Mouse (Mus musculus): ENCODE measurements around the gene Pax5.

Gene Pax5

DNA sequence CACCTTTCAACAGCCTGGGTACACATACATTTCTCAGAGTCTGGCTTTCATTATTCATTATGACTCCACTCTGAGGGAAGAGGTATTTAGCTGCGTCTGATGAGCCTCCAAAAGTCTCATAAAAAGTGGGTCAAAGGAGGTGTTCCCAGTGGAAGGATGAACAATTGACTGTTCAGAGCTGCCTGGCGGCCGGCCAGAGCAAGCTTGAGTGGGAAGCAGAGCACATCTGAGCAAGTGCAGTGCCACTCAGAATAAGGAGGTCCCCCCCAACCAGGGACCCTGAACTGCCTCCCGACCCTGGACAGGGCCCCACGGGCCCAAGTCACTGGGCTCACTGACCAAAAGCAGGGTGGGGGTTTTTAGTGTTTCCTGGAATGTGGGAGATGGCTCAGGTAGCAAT, 109.4 kb downstream of the Pax5 start:
- DNase-seq (ENCODE audit: low read depth, low spot score): no peak

DNA sequence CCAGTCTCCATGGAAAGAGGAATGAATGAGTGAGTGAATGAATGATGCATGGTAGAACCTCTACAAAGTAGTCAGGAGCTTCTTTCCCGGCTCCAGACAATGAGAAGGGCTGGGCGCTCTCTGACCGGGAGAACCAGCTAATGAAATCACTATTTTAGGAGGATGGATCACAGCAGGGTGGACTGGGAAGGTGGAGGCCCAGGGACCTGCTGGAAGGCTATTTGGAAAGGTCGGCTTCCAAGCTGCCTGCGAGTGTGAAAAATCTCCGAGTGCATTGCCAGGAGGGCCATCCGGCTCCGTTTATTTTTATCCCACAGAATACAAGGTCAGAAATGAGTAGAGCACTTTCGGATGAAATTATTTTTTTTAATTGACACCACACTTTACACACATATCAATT, 112.3 kb downstream of the Pax5 start:
- DNase-seq (ENCODE audit: low read depth, low spot score): no peak

DNA sequence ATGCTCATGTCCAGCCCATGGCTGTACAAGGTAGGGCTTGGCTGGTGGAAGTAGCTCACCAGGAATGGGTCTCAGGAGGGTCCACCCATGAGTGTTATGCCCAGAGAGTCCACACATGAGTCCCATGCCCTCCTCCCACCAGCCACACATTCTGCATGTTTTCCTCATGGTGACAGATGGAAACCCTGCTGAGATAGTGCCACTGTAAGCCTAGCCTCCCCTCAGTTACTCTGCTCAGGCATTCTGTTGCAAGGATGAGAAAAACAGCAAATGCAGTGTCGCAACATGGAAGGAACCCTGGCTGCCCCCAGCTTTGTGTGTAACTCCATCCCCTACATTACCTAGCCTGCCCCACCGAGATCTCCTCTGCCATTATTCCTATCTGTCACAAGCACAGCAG, 117.2 kb downstream of the Pax5 start:
- no peak for DNase-seq (ENCODE audit: low read depth, low spot score)

DNA sequence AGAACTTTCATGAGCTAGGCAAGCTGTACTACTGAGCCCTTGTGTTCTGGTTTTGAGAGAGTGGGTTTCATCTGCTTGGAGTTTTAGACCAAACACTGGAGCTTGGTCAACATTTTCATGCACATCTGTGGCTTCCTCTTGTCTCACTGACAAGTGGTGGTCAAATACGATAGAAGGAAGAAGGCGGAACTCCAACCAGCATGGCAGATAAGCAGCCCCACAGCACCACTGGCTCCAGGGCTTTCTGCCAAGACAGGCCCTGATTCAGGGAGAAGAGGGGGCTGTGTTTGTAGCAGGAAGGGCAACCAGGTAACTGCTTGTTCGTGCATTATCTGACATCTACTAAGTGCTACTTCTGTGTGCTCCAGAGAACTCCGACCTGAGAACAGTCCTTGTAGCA, 127.6 kb downstream of the Pax5 start:
- no peak for DNase-seq (ENCODE audit: low read depth, low spot score)

DNA sequence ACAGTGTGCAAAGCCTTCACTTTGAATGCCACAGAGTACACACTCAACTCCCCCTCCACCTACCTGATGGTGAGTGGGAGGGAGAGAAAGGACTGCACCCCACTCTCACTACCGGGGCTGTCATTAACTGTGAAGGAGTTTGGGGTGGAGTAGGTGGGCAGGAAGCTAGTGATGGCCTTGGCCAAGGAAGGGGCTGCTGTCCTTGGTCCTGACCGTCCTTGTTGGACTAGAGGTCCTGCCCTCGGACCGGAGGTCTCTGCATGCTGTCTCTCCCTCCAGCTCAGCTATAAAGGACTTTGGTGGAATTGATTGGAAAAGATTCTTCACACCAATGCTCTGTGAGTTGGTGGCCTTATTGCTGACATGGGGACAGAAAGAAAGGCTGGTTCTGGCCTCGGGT, 131.7 kb downstream of the Pax5 start:
- peak; percentile 37 for DNase-seq (ENCODE audit: low read depth, low spot score)

DNA sequence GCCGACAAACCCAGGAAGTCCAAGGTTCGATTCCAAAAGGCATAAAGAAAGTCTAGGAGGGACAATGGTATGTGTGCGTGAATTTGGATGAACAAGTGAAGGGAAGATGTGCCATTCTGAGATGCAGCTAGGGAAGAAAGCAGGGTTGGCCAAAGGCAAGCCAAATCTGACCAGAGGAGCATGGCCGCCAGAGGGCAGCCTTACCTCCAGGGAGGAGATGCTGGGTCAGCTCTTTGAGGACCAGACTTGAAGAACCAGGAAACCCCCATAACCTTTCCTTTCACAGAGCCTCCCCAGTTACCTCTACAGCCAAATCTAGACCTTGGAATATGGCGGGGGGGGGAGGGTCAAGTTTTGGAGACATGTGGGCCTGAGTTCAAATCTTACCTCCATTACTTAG, 133.0 kb downstream of the Pax5 start:
- peak; percentile 53 for DNase-seq (ENCODE audit: low read depth, low spot score)

DNA sequence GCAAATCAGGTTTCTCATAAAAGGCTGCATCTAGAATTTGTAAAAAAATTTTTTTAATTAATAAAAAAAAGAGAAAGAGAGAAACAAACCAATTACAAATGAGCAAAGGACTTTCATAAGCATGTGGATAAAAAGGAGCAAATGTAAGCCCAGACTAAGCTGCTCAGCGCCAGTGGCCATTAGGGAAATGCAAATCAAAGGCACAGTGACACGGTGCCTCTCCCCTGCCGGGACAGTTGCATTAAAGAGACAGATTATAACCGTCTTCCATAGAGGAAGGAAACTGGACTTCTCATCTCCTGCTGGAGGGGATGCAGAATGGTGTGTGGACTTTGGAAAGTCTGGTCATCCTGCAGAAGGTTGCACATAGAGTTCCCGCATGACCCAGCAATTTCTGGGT, 133.5 kb downstream of the Pax5 start:
- DNase-seq (ENCODE audit: low read depth, low spot score): no peak

DNA sequence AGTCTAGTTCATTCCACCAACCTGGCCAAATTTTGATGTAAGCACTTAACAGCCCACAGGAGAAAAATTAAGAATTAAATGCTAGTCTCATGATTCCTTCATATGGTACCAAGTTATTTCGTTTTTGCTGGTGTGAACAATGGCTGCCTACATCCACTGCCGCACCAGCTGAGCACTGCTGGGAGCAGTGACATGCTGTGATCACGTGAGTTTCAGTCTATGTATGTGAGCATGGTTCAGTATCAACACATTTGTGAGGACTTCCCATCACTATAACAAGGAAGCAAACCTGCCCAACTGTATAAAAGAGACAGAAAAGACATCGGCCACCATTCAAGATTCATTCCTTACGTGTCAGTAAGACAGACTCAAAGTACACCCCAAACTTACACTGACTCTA, 137.3 kb downstream of the Pax5 start:
- no peak for DNase-seq (ENCODE audit: low read depth, low spot score)

DNA sequence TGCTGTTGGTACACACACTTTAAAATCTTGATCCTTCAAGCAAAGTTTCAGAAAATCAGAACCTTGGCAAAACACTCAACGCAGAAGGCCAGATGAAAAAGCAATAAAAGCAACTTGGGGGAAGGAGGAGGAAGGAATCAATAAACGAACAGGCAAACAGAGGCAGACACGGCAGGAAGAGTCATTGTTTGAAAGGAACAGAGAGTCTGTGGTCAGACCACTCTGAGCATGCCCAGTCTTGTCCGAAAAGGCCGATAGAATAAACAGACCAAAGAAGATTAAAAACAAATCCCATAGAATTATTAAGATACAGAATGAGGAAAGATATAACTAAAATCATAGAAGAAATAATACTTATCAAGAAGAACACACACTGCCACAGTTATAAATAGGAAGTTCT, 137.9 kb downstream of the Pax5 start:
- DNase-seq (ENCODE audit: low read depth, low spot score): no peak

DNA sequence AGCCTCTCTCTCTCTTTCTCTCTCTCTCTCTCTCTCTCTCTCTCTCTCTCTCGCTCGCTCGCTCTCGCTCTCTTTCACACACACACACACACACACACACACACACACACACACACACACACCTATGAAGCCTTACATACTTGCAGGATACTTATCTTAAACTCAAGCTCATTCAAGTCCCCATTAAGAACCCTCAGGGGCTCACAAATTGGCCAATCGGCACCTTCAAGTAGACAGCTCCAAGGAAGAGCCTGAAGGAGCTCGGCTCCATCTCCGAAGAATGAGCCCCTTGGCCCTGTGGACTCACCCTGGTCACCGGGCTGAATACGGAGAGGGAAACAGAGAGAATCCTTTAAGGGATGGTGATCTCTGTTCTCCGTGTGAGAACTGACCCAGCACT, 141.1 kb downstream of the Pax5 start:
- no peak for DNase-seq (ENCODE audit: low read depth, low spot score)

DNA sequence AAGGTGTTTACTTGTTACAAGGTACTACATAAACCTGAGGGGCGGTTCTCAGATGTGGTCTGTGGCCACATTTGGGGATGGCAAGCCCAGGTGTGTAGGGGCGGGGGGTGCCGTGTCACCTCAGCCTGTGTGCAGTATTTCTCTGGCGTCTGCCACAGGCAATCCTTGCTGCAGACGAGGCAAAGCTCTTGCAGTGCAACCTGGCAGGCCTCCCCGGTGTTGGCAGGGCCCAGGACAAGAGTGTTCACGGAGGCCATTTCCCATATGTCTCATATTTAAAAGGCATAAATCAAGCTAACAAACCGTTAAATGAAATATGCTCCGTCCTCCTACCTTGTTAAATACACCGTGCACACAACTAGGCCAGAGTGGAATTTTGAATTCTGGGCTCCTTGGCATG, 141.6 kb downstream of the Pax5 start:
- DNase-seq (ENCODE audit: low read depth, low spot score): no peak

DNA sequence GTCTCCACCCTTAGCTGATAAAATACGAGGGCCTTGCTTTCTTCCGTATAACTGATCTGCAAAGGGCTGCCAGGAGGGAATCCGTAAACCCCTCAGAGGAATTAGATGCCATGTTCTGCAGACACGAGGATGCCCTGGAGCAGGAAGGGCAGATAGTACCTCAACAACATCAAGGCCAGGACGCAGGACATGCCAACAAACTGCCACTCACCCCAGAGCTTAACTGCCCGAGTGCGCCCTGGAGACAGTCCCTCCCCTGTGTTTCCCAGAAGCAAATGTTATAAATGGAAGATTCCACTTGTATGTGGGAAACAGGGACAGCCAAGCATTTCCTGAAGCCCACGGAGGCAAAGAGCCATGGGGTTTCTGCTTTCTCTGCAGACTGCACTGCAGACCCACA, 143.9 kb downstream of the Pax5 start:
- DNase-seq (ENCODE audit: low read depth, low spot score): no peak

DNA sequence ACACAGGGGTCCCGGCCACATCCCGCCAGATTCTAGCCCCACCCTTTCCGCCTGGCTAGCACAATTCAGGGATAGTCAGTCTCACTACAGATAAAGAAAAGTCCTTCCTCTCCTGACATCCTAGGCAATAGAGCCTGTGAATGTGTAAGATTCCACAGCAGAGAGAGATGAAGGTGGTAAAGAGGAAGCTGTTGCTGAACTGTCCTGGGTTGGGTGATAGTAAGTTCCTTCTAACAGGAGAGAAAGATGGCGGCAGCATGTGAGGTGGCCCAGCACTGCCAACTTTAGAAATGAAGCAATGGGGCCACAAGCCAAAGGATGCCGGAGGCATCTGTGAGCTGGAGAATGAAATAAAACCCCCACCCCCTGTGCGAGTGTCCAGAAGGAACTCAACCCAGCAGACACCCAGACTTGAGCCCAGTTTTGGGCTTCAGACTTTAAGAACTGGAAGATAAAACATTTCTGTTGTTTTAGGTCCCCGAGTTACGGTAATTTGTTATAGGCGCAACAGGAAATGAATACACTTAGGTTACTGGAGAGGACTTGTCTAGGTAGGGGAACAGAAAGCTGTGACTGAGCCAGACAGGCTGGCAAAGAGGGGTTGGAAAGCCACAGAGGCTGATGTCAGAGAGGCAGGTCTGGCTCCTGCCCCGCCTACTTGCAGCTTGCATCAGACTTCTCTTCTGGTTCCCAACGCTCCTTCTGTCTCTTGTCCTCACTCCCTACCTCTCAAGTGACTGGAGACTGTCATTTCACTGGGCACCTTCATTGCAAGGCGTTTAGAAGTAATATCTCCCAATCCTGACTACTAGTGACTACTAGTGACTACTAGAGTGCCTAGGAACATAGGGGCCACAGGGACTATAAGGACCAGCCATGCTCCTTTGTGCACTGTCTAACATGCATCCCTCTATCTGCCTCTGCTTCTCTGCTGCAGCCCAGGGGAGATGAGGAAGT, 144.9 kb downstream of the Pax5 start:
- DNase-seq (ENCODE audit: low read depth, low spot score): no peak

DNA sequence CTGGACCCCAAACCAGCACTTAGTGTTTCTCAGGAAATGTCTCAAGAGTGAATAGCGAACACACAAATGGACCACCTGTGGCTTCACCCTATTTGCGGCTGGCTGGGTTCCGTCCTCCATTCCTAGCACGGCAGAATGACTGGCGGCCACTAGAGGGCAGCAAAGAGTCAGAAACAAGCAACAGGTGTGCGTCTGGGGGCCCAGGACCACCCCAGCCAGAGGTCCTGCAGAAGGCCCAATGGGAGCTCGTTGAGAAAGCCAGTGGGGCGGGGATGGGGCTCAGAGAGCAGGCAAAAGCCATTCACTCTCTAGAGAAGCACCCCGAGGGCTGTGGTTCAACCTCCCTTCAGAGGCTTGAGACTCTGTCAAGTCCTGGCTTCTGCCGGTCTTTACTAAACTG, 145.7 kb downstream of the Pax5 start:
- peak; percentile 74 for DNase-seq (ENCODE audit: low read depth, low spot score)

DNA sequence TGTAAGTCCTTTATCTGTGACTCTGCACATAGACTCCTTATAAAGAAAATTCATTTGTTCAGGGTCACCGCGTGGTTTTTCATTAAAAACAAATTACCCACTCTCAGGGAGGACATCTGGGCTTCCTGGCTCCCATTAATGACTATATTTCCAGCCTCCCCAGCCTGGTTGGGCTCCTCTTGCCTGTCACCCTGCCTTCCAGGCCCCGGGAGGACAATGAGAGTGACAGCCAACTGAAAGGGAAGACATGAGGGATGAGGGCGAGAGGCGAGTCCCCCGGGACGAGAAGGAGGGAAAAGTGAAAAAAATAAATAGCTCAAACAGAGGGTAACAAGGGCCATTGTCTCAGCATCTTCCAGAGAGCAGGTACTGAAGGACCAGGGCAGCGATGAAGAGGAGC, 149.3 kb downstream of the Pax5 start:
- no peak for DNase-seq (ENCODE audit: low read depth, low spot score)

DNA sequence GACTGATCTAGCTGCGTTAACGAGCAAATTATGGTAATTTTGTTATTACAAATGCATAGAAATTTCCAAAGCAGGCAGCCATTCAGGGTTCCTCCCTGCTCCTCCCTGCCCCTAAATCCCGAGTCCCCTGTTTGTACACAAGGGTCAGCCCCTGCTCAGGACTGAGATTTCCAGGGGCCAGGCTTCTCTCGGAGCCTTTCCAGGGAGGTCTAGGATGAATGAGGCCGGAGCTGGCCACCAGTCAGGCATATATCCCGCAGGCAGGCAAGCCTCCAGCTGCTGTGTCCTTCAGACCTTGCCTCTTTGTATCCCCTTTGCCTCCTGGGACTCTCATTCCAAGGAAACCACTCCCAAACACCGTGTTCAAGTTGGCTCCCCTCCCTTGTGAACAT, 151.7 kb downstream of the Pax5 start:
- DNase-seq (ENCODE audit: low read depth, low spot score): no peak

DNA sequence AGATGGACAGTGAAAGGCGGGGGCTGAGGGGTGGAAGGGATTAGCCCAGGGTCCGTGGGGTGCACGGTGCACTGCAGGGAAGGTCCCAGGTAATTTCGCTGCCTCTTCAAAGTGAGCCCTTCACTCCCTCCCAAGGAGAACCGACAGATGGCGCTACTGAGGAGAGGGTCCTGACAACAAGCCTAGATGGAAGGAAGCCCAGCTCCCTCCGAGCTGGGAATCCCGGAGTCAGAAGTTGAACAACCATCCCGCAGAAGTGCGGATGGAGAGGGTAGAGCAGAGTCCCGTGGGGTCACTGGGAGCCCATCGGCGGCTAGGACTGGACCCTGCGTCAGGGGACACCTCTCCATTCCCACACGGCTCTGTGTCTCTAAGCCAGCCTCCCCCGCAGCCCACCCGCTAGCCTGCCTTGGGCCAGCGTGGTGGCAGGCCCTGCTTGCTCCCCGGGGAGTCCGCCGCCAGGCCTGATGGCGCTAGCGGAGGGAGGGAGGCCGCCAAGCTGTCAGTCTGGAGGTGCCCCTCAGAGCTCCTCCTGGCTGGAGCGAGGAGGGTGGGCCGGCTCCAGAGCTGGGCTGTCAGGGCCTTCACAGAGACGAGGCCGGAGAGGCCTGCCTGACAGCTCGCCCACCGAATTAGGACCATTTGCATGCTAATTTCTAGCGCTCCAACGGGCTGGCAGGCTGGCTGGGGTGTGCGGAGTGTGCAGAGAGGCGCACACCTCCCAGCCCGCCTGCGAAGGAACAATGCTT, 152.3 kb downstream of the Pax5 start:
- peak; percentile 89 for DNase-seq (ENCODE audit: low read depth, low spot score)

DNA sequence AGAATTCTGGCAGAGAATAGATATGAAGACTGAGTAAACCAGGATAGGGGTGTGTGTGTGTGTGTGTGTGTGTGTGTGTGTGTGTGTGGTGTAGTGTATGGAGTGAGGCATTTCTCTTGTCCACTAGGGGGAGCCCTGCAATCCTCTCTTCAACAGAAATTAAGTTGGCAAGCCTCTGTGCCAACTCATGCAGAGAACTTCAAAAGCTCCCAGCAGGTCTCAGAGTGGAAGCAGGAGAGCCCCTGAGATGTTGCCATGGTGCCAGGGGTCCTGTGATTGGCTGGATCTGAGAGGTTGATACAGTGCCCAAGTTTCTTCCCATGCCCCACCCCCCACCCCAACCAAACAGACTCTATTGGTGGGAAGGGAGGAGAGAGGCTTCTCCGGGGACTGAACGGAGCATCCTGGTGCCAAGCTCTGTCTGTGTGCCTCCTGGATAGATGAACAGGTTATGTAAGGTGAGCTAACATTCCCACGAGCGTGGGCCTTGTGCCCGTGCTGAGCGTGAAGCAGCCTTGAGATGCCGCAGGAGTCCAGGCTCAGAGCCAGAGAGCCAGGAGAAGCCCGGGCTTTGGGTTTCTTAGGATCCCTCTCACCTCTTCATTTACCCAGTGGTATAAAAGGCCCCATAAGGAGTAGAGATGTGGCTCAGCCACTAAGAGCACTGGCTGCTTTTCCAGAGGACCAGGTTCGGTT, 153.6 kb downstream of the Pax5 start:
- peak; percentile 67 for DNase-seq (ENCODE audit: low read depth, low spot score)

DNA sequence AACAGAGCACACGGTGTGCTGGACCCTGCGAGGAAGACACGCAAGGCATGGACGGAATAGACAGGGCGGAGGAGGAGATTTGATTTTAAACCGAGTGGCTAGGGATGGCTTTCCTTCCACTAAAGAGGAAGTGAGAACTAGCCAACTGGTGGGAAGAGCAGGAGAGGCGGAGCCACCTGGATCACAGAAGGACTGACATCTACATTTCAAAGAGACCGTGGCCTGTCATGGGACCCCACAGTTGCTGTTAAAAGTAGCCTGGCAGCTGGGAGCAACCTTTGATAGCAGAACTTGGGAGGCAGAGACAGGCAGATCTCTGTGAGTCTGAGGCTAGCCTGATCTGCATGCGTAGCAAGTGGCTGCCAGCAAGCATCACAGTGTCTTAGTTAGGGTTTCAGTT, 154.7 kb downstream of the Pax5 start:
- peak; percentile 61 for DNase-seq (ENCODE audit: low read depth, low spot score)

DNA sequence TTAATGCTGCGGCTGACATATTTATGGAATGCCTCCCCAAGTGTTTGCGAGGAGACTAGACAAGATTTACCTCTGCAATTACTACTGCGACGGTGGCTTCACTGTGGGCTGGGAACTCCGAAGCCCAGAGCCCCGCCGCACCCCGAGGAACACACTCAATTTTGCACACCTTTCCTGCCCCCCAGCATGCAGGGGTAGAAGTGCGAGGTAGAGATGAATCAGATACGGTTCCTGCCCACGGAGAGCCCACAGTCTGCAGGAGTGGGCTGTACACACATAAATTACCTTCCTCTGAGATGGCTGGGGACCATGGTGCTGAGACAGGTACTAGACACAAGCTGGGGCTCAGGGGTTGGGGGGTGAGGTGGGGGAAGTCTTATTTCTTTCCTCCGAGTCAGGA, 158.8 kb downstream of the Pax5 start:
- DNase-seq (ENCODE audit: low read depth, low spot score): no peak

DNA sequence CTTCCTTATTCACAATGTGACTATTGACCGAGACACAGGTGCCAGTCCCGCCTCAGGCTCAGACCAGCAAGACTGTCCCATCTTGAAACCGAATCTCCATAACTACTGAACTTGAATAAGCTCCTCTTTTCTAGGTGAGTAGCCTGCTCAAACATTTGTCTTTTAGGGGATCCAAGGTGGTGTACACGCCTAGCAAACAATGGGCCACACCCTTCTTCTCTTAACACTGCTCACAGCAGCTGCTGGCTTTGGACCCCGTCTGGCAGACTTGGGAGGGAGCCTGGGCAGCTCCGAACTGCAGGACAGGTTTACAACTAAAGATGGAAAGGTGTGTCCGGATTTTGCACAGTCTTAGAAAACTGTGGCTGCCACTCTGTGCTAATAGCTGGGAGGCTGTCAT, 161.3 kb downstream of the Pax5 start:
- peak; percentile 63 for DNase-seq (ENCODE audit: low read depth, low spot score)

DNA sequence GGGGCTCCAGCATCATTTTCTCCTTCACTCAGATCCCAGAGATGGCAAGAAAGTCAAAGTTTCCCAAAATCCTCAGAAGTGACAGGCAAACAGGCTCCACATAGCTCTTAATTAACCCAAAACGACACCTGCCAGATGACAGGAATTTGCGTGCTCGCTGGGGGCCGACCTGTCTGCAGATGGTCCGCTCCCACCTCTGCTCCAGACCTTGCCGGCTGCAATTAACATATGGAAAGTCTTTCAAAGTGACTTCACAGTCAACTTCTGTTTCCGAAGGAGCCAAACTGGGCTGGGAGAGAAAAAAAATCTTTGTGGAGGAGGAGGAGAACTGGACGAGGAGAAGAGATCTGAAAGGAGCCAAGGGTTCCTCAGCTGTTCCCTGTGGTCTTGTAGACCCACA, 164.6 kb downstream of the Pax5 start:
- DNase-seq (ENCODE audit: low read depth, low spot score): peak; percentile 24

Measured in R1 (cell line).